Mouse (Mus musculus) right cerebral cortex, postnatal 36 days (tissue): ENCODE data around the gene Ap1s1.

Experiments used
- DNase-seq, 2 experiments: peaks; one replicate each; pipeline ENCODE4 v3.0.0; 2022; ENCODE audit warnings: low spot score in 2 of 2, mixed read lengths in 1 of 2

Gene Ap1s1

DNA sequence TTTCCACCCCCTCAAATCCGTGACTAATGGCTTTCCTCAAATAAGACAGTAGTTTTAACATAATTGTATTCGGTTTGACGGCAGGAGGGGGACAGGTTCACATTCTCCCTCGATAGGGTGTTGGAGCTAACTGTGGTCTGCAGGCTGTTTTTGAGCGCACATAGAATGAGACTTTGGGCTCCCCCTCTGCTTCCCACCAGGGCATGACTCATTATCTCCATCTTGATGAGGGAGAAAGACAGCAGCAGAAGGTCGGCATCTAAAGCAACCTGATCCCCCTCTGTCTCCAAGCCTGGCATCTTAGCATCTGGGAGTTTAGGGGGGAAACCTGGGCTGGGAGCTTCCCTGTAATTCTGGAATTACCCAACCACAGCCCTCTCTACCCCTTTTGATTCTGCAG is 19.5 kb upstream of the Ap1s1 start:
- DNase-seq, result no peak

DNA sequence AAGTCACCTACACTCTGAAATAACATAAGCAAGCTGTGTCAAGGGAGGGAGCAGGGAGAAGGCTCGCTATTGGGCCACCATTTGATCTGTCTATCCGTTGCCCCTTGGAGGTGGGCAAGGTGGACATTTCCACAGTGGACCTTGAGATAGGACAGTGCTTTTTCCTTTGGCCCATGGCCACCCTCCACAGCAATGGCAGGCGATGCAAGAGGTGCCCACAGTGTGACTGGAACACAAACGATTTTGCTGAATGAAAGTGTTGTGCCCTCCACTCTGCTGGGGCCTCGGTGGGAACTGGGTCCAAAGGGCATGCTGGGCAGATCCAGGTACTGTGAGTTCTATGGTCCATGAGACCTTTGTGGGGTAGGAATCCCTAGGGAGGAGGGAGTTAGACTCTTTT is 16.7 kb upstream of the Ap1s1 start:
- DNase-seq, result no peak

GRCm38 (mm10) chr5:137061809-137062481 is 16.0 kb upstream of the Ap1s1 start:
- DNase-seq, result peak in 1 of 2 experiments; percentile 41

- DNase-seq, result no peak
Measured at GRCm38 (mm10) chr5:137054873-137055272, 8.9 kb upstream of the Ap1s1 start.

- no peak for DNase-seq
Measured at GRCm38 (mm10) chr5:137054299-137054698, 8.4 kb upstream of the Ap1s1 start.

GRCm38 (mm10) chr5:137051914-137052505 is 6.1 kb upstream of the Ap1s1 start:
- peak in 1 of 2 experiments; percentile 65 for DNase-seq

DNA sequence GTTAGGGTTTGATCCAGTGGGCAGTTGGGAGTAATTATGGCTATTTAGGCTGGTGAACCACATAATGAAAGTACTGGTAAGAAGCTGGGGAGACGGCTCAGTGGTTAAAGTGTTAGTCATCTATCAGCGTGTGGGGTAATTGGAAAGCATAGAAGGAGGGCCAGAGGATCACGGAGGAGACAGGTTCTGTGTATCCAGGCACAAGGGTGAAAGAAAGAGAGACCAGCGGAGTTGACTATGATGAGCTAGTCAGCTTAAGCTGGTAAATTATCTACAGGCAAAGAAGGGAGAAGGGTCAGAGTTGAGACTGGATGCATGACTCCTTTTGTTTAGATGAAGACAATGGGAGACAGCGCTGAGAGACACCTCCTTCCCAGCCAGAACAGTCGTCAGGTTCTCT is 5.2 kb upstream of the Ap1s1 start:
- no peak for DNase-seq

DNA sequence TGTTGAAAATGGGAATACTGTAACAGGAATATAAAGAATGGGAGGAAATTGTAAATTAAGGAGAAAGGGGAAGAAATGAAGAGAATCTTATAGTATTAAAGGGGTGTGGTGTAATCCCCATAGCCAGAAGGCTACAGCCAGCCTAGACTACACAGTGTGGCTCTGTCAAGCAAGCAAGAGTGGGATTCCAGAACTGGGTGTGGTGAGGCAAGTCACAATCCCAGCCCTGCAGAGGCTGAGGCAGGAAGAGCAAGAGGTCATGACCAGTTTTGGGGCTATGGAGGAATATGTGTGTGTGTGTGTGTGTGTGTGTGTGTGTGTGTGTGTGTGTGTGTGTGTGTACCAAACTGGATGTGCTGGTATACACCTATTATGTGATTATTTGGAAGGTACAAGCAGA is 1.1 kb upstream of the Ap1s1 start:
- DNase-seq, result no peak

DNA sequence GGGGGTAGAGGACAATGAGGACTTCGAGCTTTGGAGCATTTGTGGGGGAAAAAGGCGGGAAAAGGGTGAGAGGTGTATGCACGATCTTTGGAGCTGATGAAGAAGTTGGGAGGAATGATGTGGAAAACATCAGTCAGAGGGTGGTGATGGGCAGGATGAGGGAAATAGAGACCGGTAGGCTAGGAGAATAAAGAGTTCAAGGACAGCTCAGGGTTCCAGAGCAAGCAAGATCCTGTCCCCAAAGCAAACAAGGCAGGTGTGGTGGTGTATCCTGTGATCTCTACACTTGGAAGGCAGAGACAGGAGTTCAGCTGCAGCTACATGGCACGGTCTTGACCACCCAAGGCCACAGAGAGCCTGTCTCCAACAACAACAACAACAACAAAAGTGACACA is 386 bp upstream of the Ap1s1 start:
- DNase-seq, result no peak

- DNase-seq, result no peak
Measured at GRCm38 (mm10) chr5:137043997-137044396, 1.9 kb downstream of the Ap1s1 start.

- DNase-seq, result no peak
Measured at GRCm38 (mm10) chr5:137041442-137041841, 4.5 kb downstream of the Ap1s1 start.

DNA sequence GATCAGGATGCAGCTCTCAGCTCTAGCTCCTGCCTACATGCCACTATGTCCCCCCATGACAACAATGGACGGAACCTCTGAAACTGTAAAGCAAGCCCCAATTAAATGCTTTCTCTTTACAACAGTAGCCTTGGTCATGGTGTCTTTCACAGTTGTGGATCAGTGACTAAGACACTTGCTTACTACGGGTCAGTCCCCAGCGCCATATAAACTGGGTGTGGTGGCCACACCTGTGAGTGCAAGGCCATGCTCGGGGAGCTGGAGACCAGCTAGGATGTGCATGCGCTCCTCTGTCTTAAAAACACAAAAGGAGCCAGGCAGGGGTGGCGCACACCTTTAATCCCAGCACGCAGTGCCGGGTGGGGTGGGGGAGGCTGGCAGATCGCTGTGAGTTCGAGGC is 6.5 kb downstream of the Ap1s1 start:
- DNase-seq, result no peak

DNA sequence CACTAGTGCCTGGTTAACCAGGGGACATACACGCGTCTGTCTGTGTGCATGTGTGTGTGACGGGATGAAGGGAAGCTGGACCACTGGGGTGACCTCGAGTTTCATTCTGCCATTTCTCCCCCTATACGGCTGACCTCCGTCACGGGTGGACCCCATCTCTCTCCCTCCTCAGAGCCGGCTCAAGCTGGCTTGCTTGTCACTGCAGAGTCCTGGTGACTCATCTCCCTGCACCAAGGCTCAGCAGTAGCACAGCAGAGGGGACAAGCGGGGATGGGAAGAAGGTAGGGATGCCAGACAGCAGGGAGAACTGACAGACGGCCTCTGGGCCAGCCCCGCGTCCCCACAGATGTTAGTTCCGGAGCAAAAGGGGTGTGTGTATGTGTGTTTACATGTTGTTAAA is 9.7 kb downstream of the Ap1s1 start:
- DNase-seq, result no peak

GRCm38 (mm10) chr5:137032641-137033074 is 13.3 kb downstream of the Ap1s1 start:
- peak; percentile 80 to 81 for DNase-seq

DNA sequence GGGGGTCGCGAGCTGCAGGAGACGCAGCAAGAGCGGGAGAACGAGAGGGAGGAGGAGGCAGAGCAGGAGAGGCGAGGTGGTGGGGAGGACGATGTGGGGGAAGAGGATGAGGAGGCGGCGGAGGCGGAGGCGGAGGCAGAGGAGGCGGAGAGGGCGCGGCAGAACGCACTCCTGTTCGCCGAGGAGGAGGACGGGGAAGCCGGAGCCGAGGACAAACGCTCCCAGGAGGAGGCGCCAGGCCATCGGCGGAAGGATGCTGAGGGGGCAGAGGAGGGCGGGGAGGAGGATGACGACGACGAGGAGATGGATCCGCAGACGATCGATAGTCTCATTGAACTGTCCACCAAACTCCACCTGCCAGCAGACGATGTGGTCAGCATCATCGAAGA is 13.9 kb downstream of the Ap1s1 start:
- DNase-seq, result peak; percentile 51 to 52

- no peak for DNase-seq
Measured at GRCm38 (mm10) chr5:137031076-137032032, 14.6 kb downstream of the Ap1s1 start.

- peak; percentile 53 to 57 for DNase-seq
Measured at GRCm38 (mm10) chr5:137030416-137030810, 15.5 kb downstream of the Ap1s1 start.

DNA sequence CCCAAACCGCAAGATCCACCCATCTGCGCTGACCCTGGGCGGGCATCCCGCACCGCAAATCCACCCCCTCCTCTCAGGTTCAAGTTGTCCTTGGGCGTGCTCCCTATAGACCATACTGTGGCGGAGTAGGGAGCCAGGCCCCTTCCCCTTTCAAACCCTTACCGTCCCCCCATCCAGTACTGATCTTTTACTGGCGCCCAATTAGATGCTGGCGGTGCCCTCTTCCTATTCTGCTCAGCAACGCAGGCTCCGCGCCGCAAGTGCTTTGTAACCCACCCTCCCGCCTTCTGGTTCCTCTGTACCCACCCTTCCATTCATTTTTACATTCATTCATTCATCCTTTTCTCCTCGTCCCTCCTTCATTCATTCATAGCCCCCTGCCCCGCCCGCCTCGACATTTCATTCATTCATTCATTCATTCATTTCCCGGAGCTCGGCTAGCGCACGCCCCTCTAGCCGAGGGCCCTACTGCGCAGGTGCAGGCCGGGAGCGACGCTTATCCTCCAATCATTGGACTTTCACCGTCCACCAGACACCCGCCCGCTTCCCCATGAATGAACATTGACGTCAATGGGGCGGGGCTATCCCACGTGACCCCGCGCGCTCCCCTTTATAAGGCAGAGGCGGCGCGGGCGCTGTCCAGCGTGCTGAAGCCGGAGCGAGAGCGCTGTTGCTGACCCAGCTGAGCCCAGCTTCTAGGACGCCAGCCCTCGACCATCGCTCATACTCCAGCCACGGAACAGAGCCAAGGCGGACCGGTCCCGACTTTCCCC is 16.1 kb downstream of the Ap1s1 start:
- peak; percentile 91 to 93 for DNase-seq

GRCm38 (mm10) chr5:137029273-137029585 is 16.7 kb downstream of the Ap1s1 start:
- no peak for DNase-seq

DNA sequence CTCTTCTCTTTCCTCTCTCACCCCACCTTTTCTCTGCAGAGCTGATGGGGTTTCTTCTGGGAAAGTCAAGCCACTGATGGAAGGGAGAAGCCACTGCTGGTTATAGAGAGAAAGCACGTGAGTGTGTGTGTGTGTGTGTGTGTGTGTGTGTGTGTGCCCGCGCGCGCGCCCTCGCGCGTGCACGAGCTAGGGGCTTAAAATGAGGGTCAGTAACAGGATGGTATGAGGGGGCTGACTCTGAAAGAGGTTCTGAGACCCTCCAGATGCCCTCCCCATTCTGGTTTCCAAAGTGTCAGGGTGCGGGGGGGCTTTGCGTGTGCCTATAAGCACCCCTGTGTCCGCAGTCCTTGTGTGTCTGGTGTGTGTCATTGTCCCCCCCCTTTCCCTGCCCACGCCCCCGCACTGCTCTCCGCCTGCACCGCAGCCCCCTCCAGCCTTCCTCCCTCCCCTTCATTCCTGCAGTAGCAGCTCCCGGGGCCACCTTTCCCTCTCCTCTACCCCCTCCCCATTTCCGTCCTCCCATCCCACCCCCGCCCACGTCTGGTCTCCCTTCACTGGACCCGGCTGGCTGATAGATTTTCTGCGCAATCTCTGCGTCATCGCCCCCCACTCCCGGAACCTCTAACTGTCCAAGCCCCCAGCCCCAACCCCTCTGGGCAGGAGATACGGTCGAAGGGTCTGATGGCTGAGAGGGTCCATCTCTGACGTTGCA is 17.2 kb downstream of the Ap1s1 start:
- DNase-seq, result no peak

DNA sequence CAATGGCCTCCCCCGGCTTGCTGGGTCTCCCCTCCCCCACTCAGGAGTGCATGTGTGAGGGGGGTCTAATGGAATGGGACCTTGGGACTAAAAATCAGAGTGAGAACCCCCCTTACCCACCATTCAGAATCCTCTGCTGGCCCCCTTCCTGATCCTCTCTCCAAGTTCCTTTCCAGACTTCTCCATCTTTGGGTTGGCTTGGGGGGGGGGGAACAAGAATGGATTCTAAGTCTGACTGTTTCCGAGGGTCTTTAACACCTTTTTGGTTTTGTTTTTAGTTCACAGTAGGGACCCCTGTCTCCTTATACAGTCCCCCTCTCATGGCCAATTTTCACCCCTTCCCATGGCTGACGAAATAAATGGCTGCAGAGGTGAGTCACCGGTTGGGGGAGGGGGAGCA is 19.8 kb downstream of the Ap1s1 start, which contains the start of gene Vgf:
Gene Vgf (plus strand): TSS at position 301 of the 400 bp plus-strand sequence.
- DNase-seq, result no peak
